Mouse (Mus musculus): ENCODE measurements at regions not wholly inside any gene's neighbourhood (a gene's known extent, or its start where the extent isn't known, plus 50 kb on each side); places are given as distances from the start of the nearest gene placed in this dataset.

DNA sequence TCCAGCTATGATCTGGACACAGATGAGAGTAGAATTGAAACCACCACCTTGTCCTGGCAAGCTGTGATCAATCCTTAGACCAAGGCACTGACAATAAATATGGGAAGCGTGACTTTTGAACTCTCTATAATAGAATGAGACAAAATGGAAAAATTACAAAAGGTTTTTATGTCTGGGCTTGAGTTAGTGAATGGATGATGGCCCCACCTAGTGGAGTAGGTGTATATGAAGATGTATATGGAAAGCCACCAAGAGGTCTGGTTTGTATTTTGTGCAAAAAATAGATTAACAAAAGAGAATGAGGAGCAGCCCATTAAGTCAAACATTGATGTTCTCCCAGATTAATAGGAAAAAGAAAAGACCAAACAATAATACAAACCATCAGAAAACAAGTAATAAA is 172.5 kb downstream of the Tacr3 start:
- H3K9ac ChIP-seq (ENCODE audit: low read length) = no peak overlapping the region
- ATAC-seq (ENCODE audit: low FRiP score, low TSS enrichment) (no peak), DNase-seq (ENCODE audit: low spot score) (no peak)
- H3K9me3 ChIP-seq (ENCODE audit: control insufficient read depth, low read length) = no peaks in the 10 kb centered on the region
- no peaks in the 10 kb centered on the region for H3K36me3 ChIP-seq (ENCODE audit: control insufficient read depth, insufficient read depth, low read length)
- peak; percentile 40 for TF ChIP-seq CTCF (IDR thresholded peaks at IDR 0.05; ENCODE audit: low read depth)
- no peak for TF ChIP-seq EP300 (optimal IDR thresholded peaks at IDR 0.05)
- no peak overlapping the region for H3K27ac ChIP-seq (replicated peaks)
- WGBS = 78% methylated on average over 1 of the region's 1 CpGs
- no peak overlapping the region for H3K4me3 ChIP-seq (ENCODE audit: low read depth, low read length)
- H3K4me1 ChIP-seq (replicated peaks; ENCODE audit: control insufficient read depth, insufficient read depth) = no peaks in the 10 kb centered on the region
- H3K4me2 ChIP-seq (replicated peaks; ENCODE audit: low read depth) = no peak overlapping the region
- H3K27me3 ChIP-seq (ENCODE audit: control insufficient read depth, insufficient read depth, low read length) = no peaks in the 10 kb centered on the region

DNA sequence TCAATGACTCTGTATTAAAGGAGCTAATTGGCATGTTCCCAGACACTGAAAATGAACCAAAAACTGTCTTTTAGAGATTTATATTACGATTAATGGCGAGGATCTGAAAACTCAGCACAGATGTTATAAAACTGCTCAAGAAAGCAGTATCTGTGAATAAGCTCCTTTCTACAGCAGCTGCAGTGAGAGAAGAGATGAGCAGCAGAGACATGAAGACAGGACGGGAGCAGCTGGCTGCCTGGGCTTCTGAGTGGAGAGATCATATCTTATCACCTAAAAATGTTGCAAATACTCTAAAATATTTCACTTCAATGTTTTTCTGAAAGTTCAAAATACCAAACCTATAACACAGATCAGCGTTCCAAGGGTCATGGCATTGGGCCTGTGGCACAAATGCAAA is 187.0 kb downstream of the Tacr3 start:
- Histone ChIP-seq H3K36me3 (ENCODE audit: control insufficient read depth, insufficient read depth, low read length) (no peaks in the 10 kb centered on the region), H3K4me3 (ENCODE audit: low read depth, low read length) (no peak overlapping the region), H3K4me2 (replicated peaks; ENCODE audit: low read depth) (no peak overlapping the region), H3K27ac (replicated peaks) (no peak overlapping the region), H3K27me3 (ENCODE audit: control insufficient read depth, insufficient read depth, low read length) (no peaks in the 10 kb centered on the region), H3K4me1 (replicated peaks; ENCODE audit: control insufficient read depth, insufficient read depth) (no peaks in the 10 kb centered on the region), H3K9me3 (ENCODE audit: control insufficient read depth, low read length) (no peaks in the 10 kb centered on the region), H3K9ac (ENCODE audit: low read length) (no peak overlapping the region)
- TF ChIP-seq CTCF (IDR thresholded peaks at IDR 0.05; ENCODE audit: low read depth) (no peak), EP300 (optimal IDR thresholded peaks at IDR 0.05) (no peak)
- WGBS = 80% methylated on average over 4 of the region's 4 CpGs
- DNase-seq (ENCODE audit: low spot score) (no peak), ATAC-seq (ENCODE audit: low FRiP score, low TSS enrichment) (no peak)

DNA sequence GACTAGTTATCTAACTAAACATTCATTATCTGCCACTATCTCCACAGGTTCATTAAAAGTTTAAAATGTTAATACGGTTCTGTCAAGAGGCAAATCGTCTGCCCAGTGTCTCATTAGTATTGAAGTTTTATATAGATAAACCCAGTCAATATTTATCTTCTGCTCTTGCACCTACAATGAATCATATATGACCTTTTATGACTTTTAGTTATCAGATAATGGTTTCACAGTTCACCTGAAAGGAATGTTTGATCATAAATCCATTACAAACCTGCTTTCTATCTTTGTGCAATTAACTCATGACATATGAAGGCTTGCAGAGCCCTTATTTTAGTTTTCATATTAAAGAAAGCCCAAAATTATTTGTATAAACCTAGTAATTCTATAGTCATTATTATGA is 188.0 kb upstream of the Cenpe start:
- Histone ChIP-seq H3K4me2 (replicated peaks; ENCODE audit: low read depth) (no peak overlapping the region), H3K27ac (replicated peaks) (no peak overlapping the region), H3K27me3 (ENCODE audit: control insufficient read depth, insufficient read depth, low read length) (no peaks in the 10 kb centered on the region), H3K9me3 (ENCODE audit: control insufficient read depth, low read length) (no peaks in the 10 kb centered on the region), H3K9ac (ENCODE audit: low read length) (no peak overlapping the region), H3K4me1 (replicated peaks; ENCODE audit: control insufficient read depth, insufficient read depth) (no peaks in the 10 kb centered on the region), H3K4me3 (ENCODE audit: low read depth, low read length) (no peak overlapping the region), H3K36me3 (ENCODE audit: control insufficient read depth, insufficient read depth, low read length) (no peaks in the 10 kb centered on the region)
- DNase-seq (ENCODE audit: low spot score) = no peak
- TF ChIP-seq EP300 (optimal IDR thresholded peaks at IDR 0.05) = no peak
- TF ChIP-seq CTCF (IDR thresholded peaks at IDR 0.05; ENCODE audit: low read depth) = no peak
- WGBS = 39% methylated on average over 2 of the region's 2 CpGs
- no peak for ATAC-seq (ENCODE audit: low FRiP score, low TSS enrichment)

DNA sequence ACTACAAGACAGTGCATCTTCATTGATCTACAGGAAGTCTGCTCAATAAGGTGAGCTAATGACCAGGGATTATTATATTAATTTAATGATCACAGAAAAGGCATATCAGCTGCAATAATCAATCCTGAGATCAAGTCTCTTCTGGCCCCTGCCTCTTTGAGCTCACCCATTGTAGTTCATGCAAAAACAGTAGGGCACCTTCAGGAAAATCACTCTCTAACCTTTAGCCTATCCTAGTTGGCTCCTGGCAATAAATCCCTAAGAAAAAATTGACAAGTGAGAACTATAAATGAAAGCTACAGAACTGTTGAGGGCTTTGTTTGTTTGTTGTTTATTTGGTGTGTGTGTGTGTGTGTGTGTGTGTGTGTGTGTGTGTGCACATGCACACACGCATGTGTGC is 187.5 kb upstream of the Cenpe start:
- no peak overlapping the region for H3K9ac ChIP-seq (ENCODE audit: low read length)
- TF ChIP-seq CTCF (IDR thresholded peaks at IDR 0.05; ENCODE audit: low read depth) (no peak), EP300 (optimal IDR thresholded peaks at IDR 0.05) (no peak)
- H3K4me1 ChIP-seq (replicated peaks; ENCODE audit: control insufficient read depth, insufficient read depth) = no peaks in the 10 kb centered on the region
- H3K9me3 ChIP-seq (ENCODE audit: control insufficient read depth, low read length) = no peaks in the 10 kb centered on the region
- ATAC-seq (ENCODE audit: low FRiP score, low TSS enrichment) (no peak), DNase-seq (ENCODE audit: low spot score) (no peak)
- H3K36me3 ChIP-seq (ENCODE audit: control insufficient read depth, insufficient read depth, low read length) = no peaks in the 10 kb centered on the region
- H3K27ac ChIP-seq (replicated peaks) = no peak overlapping the region
- WGBS = 83% methylated on average over 1 of the region's 1 CpGs
- no peak overlapping the region for H3K4me3 ChIP-seq (ENCODE audit: low read depth, low read length)
- H3K4me2 ChIP-seq (replicated peaks; ENCODE audit: low read depth) = no peak overlapping the region
- no peaks in the 10 kb centered on the region for H3K27me3 ChIP-seq (ENCODE audit: control insufficient read depth, insufficient read depth, low read length)

DNA sequence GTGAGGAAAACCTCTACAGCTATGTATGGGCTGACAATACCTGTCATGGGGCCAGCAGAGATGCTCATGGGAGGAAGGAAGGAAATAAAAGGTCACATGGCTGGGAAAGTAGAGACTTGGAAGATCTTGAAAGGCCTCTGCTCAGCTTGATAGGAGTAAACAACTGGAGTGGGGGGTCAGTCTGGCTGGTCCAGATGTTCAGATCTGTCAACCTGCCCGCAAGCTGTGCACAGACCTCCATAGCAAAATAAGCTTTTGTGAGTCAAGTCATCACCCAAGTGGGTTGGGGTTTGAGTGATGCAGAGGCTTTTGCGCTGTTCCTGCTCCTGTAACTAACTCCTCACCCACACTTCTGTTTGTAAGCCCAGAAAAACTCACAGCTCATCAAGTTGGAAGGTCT is 179.9 kb upstream of the Cenpe start:
- whole genome bisulfite sequencing = 79% methylated on average over 2 of the region's 2 CpGs
- no peak for TF ChIP-seq EP300 (optimal IDR thresholded peaks at IDR 0.05)
- no peak for TF ChIP-seq CTCF (IDR thresholded peaks at IDR 0.05; ENCODE audit: low read depth)
- DNase-seq (ENCODE audit: low spot score) (no peak), ATAC-seq (ENCODE audit: low FRiP score, low TSS enrichment) (no peak)
- Histone ChIP-seq H3K4me2 (replicated peaks; ENCODE audit: low read depth) (no peak overlapping the region), H3K27me3 (ENCODE audit: control insufficient read depth, insufficient read depth, low read length) (no peaks in the 10 kb centered on the region), H3K9me3 (ENCODE audit: control insufficient read depth, low read length) (no peaks in the 10 kb centered on the region), H3K9ac (ENCODE audit: low read length) (no peak overlapping the region), H3K36me3 (ENCODE audit: control insufficient read depth, insufficient read depth, low read length) (no peaks in the 10 kb centered on the region), H3K4me3 (ENCODE audit: low read depth, low read length) (no peak overlapping the region), H3K27ac (replicated peaks) (no peak overlapping the region), H3K4me1 (replicated peaks; ENCODE audit: control insufficient read depth, insufficient read depth) (no peaks in the 10 kb centered on the region)

DNA sequence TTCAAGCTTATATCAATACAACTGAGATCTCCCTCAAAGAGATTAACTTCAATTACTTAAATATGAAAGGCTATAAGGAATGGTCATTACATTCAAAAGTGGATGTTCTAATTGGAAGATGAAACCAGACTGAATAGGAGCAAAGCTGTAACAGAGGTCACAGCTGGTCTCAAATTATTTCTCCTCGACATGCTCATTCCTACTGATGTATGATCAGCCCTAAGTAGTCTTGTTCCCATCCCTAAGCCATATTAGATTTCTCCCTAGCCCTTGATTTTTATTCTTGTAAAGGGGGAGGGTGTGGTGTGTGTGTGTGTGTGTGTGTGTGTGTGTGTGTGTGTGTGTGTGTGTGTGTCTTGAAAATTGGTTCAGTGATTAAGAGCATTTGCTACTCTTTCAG is 175.0 kb upstream of the Cenpe start:
- TF ChIP-seq EP300 (optimal IDR thresholded peaks at IDR 0.05) = no peak
- no peak for TF ChIP-seq CTCF (IDR thresholded peaks at IDR 0.05; ENCODE audit: low read depth)
- Histone ChIP-seq H3K4me3 (ENCODE audit: low read depth, low read length) (no peak overlapping the region), H3K9me3 (ENCODE audit: control insufficient read depth, low read length) (no peaks in the 10 kb centered on the region), H3K27me3 (ENCODE audit: control insufficient read depth, insufficient read depth, low read length) (no peaks in the 10 kb centered on the region), H3K36me3 (ENCODE audit: control insufficient read depth, insufficient read depth, low read length) (no peaks in the 10 kb centered on the region), H3K27ac (replicated peaks) (no peak overlapping the region), H3K4me1 (replicated peaks; ENCODE audit: control insufficient read depth, insufficient read depth) (no peaks in the 10 kb centered on the region), H3K4me2 (replicated peaks; ENCODE audit: low read depth) (no peak overlapping the region), H3K9ac (ENCODE audit: low read length) (no peak overlapping the region)
- 60% methylated on average over 1 of the region's 1 CpGs for WGBS
- no peak for ATAC-seq (ENCODE audit: low FRiP score, low TSS enrichment)
- DNase-seq (ENCODE audit: low spot score) = no peak
